Mouse (Mus musculus) CH12.LX (cell line): ENCODE data around the gene Ccdc96. TPM values are rescaled to one million over a fixed set of nuclear protein-coding genes. Genes with fewer than 3 reads are reported as not detected.

Experiments
- DNase-seq: peaks from one replicate; pipeline ENCODE4 v3.0.0-alpha.2; 2013; ENCODE audit errors: extremely low read depth
- H3K27ac ChIP-seq: 2 replicates; pipeline ENCODE4 v1.5.1; 2012; ENCODE audit warnings: low read depth, mild to moderate bottlenecking, control low read depth, moderate library complexity; ENCODE audit not compliant: insufficient read depth
- H3K27me3 ChIP-seq: replicated peaks from 2 replicates; pipeline ENCODE3; 2012; ENCODE audit warnings: inconsistent platforms
- H3K36me3 ChIP-seq, 2 experiments: replicated peaks in 1 of 2; 2 replicates each; pipeline versions ENCODE3 to v1.6.1; 2012; ENCODE audit warnings: inconsistent platforms in 1 of 2, low read length in 1 of 2, mild to moderate bottlenecking in 1 of 2, mixed read lengths in 1 of 2, moderate library complexity in 1 of 2; ENCODE audit not compliant: control insufficient read depth in 1 of 2, insufficient read depth in 1 of 2
- H3K4me1 ChIP-seq, 2 experiments: 2 replicates each; pipeline ENCODE4 v1.6.1; 2012; ENCODE audit warnings: inconsistent platforms in 1 of 2, moderate library complexity in 1 of 2; ENCODE audit not compliant: insufficient read depth in 2 of 2, control insufficient read depth in 1 of 2
- H3K4me2 ChIP-seq: 2 replicates; pipeline ENCODE4 v1.6.1; 2012; ENCODE audit warnings: low read depth, mild to moderate bottlenecking, control low read depth; ENCODE audit not compliant: poor library complexity, insufficient read depth, severe bottlenecking
- H3K4me3 ChIP-seq, 3 experiments: fragments of 150-350 bp in 1 of 3; sonication (generic) in 1 of 3; replicated peaks in 1 of 3; 2 replicates each; pipeline versions ENCODE3 to v1.5.1; 2011 to 2012; ENCODE audit warnings: low read depth in 2 of 3, low read length in 2 of 3, mild to moderate bottlenecking in 2 of 3, moderate library complexity in 2 of 3, control low read depth in 1 of 3, improper control_type of control experiment in 1 of 3, inconsistent platforms in 1 of 3, mixed read lengths in 1 of 3; ENCODE audit not compliant: poor library complexity in 1 of 3
- H3K79me2 ChIP-seq: replicated peaks from 2 replicates; pipeline ENCODE4 v1.6.1; 2012; ENCODE audit warnings: mild to moderate bottlenecking, moderate library complexity; ENCODE audit not compliant: control insufficient read depth, poor library complexity, insufficient read depth, severe bottlenecking; ENCODE audit errors: extremely low read depth
- H3K9ac ChIP-seq: 2 replicates; pipeline ENCODE4 v1.6.1; 2012; ENCODE audit warnings: low read depth, mild to moderate bottlenecking, control low read depth, moderate library complexity; ENCODE audit not compliant: insufficient read depth
- H3K9me3 ChIP-seq: replicated peaks from 2 replicates; pipeline ENCODE3; 2012; ENCODE audit warnings: low read length, inconsistent platforms, mixed read lengths
- BHLHE40 ChIP-seq: IDR thresholded peaks from 2 replicates; pipeline ENCODE4 v1.6.1; 2011; ENCODE audit warnings: mild to moderate bottlenecking, low read depth, low read length, improper control_type of control experiment
- CHD1 ChIP-seq: IDR thresholded peaks from 2 replicates; pipeline ENCODE4 v1.6.1; 2012; ENCODE audit warnings: low read depth, low read length, improper control_type of control experiment, inconsistent platforms
- E2F4 ChIP-seq: IDR thresholded peaks from 2 replicates; pipeline ENCODE4 v1.6.1; 2011; ENCODE audit warnings: low read depth, low read length, improper control_type of control experiment; ENCODE audit not compliant: insufficient replicate concordance
- ELF1 ChIP-seq: IDR thresholded peaks from 2 replicates; pipeline ENCODE4 v1.6.1; 2014; ENCODE audit warnings: low read depth, mild to moderate bottlenecking, inconsistent platforms, low read length, improper control_type of control experiment
- EP300 ChIP-seq: IDR thresholded peaks from 2 replicates; pipeline ENCODE4 v1.6.1; 2011; ENCODE audit warnings: low read length, improper control_type of control experiment
- ETS1 ChIP-seq: conservative IDR thresholded peaks from 2 replicates; pipeline ENCODE4 v1.6.1; 2012; ENCODE audit warnings: low read depth, mild to moderate bottlenecking, inconsistent platforms, low read length, improper control_type of control experiment, moderate library complexity
- HCFC1 ChIP-seq: IDR thresholded peaks from 2 replicates; pipeline ENCODE4 v1.6.1; 2012; ENCODE audit warnings: low read depth, mild to moderate bottlenecking, inconsistent platforms, low read length, improper control_type of control experiment
- IRF4 ChIP-seq: IDR thresholded peaks from 2 replicates; pipeline ENCODE4 v1.6.1; 2014; ENCODE audit warnings: low read depth, mild to moderate bottlenecking, inconsistent platforms, low read length, improper control_type of control experiment
- JUND ChIP-seq: conservative IDR thresholded peaks from 2 replicates; pipeline ENCODE4 v1.6.1; 2011; ENCODE audit warnings: low read depth, low read length, improper control_type of control experiment
- MAFK ChIP-seq: IDR thresholded peaks from 2 replicates; pipeline ENCODE4 v1.6.1; 2011; ENCODE audit warnings: low read length, improper control_type of control experiment; ENCODE audit not compliant: insufficient replicate concordance
- MAZ ChIP-seq: IDR thresholded peaks from 2 replicates; pipeline ENCODE4 v1.6.1; 2012; ENCODE audit warnings: low read depth, mild to moderate bottlenecking, inconsistent platforms, low read length, improper control_type of control experiment, moderate library complexity
- MEF2A ChIP-seq: IDR thresholded peaks from 2 replicates; pipeline ENCODE4 v1.6.1; 2014; ENCODE audit warnings: low read depth, mild to moderate bottlenecking, inconsistent platforms, low read length, improper control_type of control experiment, borderline replicate concordance
- MXI1 ChIP-seq: IDR thresholded peaks from 2 replicates; pipeline ENCODE4 v1.6.1; 2011; ENCODE audit warnings: mild to moderate bottlenecking, low read depth, low read length, improper control_type of control experiment
- NELFE ChIP-seq: IDR thresholded peaks from 2 replicates; pipeline ENCODE4 v1.6.1; 2011; ENCODE audit warnings: low read depth, low read length, improper control_type of control experiment
- PAX5 ChIP-seq: IDR thresholded peaks from 2 replicates; pipeline ENCODE4 v1.6.1; 2012; ENCODE audit warnings: low read length, inconsistent platforms, mixed read lengths
- POLR2A ChIP-seq: IDR thresholded peaks from 2 replicates; pipeline ENCODE4 v1.6.1; 2011; ENCODE audit warnings: low read depth, mild to moderate bottlenecking, improper control_type of control experiment, low read length
- POLR2AphosphoS2 ChIP-seq: IDR thresholded peaks from 2 replicates; pipeline ENCODE4 v1.6.1; 2011; ENCODE audit warnings: low read depth, low read length, improper control_type of control experiment
- RCOR1 ChIP-seq: conservative IDR thresholded peaks from 2 replicates; pipeline ENCODE4 v1.6.1; 2012; ENCODE audit warnings: low read depth, mild to moderate bottlenecking, inconsistent platforms, low read length, improper control_type of control experiment
- SIN3A ChIP-seq: IDR thresholded peaks from 2 replicates; pipeline ENCODE4 v1.6.1; 2012; ENCODE audit warnings: low read length, improper control_type of control experiment, inconsistent platforms
- SMC3 ChIP-seq: IDR thresholded peaks from 2 replicates; pipeline ENCODE4 v1.6.1; 2011; ENCODE audit warnings: low read depth, low read length, improper control_type of control experiment
- TCF12 ChIP-seq: IDR thresholded peaks from 2 replicates; pipeline ENCODE4 v1.6.1; 2014; ENCODE audit warnings: low read depth, mild to moderate bottlenecking, inconsistent platforms, low read length, improper control_type of control experiment
- UBTF ChIP-seq: IDR thresholded peaks from 2 replicates; pipeline ENCODE4 v1.6.1; 2012; ENCODE audit warnings: low read depth, mild to moderate bottlenecking, inconsistent platforms, low read length, improper control_type of control experiment, moderate library complexity
- USF1 ChIP-seq: IDR thresholded peaks from 2 replicates; pipeline ENCODE4 v1.6.1; 2014; ENCODE audit warnings: low read depth, mild to moderate bottlenecking, inconsistent platforms, low read length, improper control_type of control experiment
- ZKSCAN1 ChIP-seq: IDR thresholded peaks from 2 replicates; pipeline ENCODE4 v1.6.1; 2012; ENCODE audit warnings: low read depth, inconsistent platforms, low read length, improper control_type of control experiment, borderline replicate concordance
- ZMIZ1 ChIP-seq: IDR thresholded peaks from 2 replicates; pipeline ENCODE4 v1.6.1; 2012; ENCODE audit warnings: low read depth, mild to moderate bottlenecking, inconsistent platforms, low read length, improper control_type of control experiment
- dilution Hi-C: fragments of 300-500 bp; cut with MboI; formaldehyde crosslinking; loops from 2 replicates; pipeline ENCODE4 v1.14.3; 2020; ENCODE audit warnings: low sequenced_read_pairs; ENCODE audit not compliant: extremely low pct_unique_long_range_greater_than_20kb, extremely low pct_ligation_motif_present
- in situ Hi-C: fragments of 300-500 bp; cut with MboI; formaldehyde crosslinking; loops from 3 replicates; pipeline ENCODE4 v1.14.3; 2019; ENCODE audit warnings: low sequenced_read_pairs, low pct_ligation_motif_present, low pct_unique_long_range_greater_than_20kb, mixed read lengths
- polyA plus RNA-seq: library from polyadenylated mRNA; unstranded; fragments of >175 nt; gene quantifications from 2 replicates; pipeline ENCODE4 v1.2.1, GENCODE M21; 2012; ENCODE audit warnings: low read depth; ENCODE audit not compliant: insufficient read length
- total RNA-seq, 2 experiments: library from RNA; depleted of rRNA; stranded (reverse); fragments of 300-350 nt in 1 of 2; fragments of >200 nt in 1 of 2; gene quantifications; 2 replicates each; pipeline ENCODE4 v1.2.3; 2012 to 2014

Gene Ccdc96
- total and polyA plus RNA-seq, 3 experiments: 0.26 to 0.41 (median 0.34) TPM

DNA sequence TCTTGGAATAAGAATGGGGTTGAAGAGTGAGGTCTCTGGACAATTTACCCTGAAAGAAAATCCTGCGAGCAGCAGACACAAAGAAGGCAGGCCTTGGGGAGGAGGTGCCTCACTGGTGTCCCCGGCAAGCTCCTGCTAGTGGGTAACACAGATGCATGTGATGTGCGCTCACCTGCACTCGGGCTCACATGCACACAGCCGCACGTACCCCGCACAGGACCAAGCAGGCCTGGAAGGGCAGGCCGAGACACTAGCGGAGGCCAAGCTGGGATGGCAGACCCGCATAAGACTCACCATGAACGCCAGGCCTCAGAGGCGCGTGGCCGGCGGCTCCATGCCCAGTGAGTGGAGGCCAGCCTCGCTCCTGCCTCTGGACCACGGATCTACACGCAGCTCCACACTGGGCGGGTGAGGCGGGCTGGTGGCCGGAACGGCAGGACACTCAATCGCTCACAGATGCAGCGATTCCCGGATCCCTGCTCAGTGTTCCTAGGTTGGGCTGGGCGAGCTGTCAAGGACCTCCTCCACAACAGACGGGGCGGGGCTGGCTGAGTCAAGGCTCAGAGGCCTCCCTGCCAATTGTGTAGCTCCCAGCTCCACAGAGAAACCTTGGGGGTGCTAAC is 45.9 kb downstream of the Ccdc96 start:
- Histone ChIP-seq H3K4me3 (peak overlapping the region; percentile 80 to 95 (median 90)), H3K9me3 (no peaks in the 10 kb centered on the region), H3K79me2 (0 out of 2 replicates have a peak, but pooled peaks cover 2% of the 10 kb centered on the region), H3K27me3 (no peaks in the 10 kb centered on the region), H3K9ac (peak overlapping the region; percentile 49), H3K36me3 (peaks cover 0 to 40% of the 10 kb centered on the region in 2 experiments), H3K27ac (no peak overlapping the region), H3K4me1 (peaks cover 16 to 66% of the 10 kb centered on the region in 2 experiments), H3K4me2 (peak overlapping the region; percentile 81)
- TF ChIP-seq MAZ: peak; percentile 82; the same call in 1 of the 2 replicates
- peak; percentile 65; the same call in 1 of the 2 replicates for TF ChIP-seq ELF1
- no peak for TF ChIP-seq UBTF
- peak; percentile 15; the same call in 1 of the 2 replicates for TF ChIP-seq SMC3
- TF ChIP-seq ZKSCAN1: no peak
- no peak for TF ChIP-seq E2F4
- TF ChIP-seq ZMIZ1: peak; percentile 54; the same call in 1 of the 2 replicates
- TF ChIP-seq HCFC1: peak; percentile 75
- peak; percentile 60 for TF ChIP-seq POLR2A
- peak; percentile 29; the same call in 1 of the 2 replicates for TF ChIP-seq BHLHE40
- TF ChIP-seq JUND: no peak
- TF ChIP-seq MAFK: no peak
- no peak for TF ChIP-seq EP300
- TF ChIP-seq NELFE: peak; percentile 30; the same call in 1 of the 2 replicates
- TF ChIP-seq TCF12: peak; percentile 59
- TF ChIP-seq MEF2A: 0 out of 2 replicates have a peak, but pooled peaks have one; percentile 26
- no peak for TF ChIP-seq POLR2AphosphoS2
- TF ChIP-seq PAX5: no peak
- TF ChIP-seq RCOR1: no peak
- TF ChIP-seq CHD1: no peak
- TF ChIP-seq USF1: no peak
- peak; percentile 92 for TF ChIP-seq SIN3A
- peak; percentile 78; the same call in 1 of the 2 replicates for TF ChIP-seq MXI1
- TF ChIP-seq IRF4: peak; percentile 64; the same call in 1 of the 2 replicates
- no peak for TF ChIP-seq ETS1
- dilution Hi-C loops: no loop called here
- in situ Hi-C loops: no loop called here
- DNase-seq: peak; percentile 85
